Mouse (Mus musculus) NIH3T3 (cell line): ENCODE measurements around the gene Sipa1l2.

ENCODE experiments used
- DNase-seq: peaks from one replicate; pipeline ENCODE4 v3.0.0-alpha.2; 2012; ENCODE audit warnings: low read depth

The Sipa1l2 gene

GRCm38 (mm10) chr8:125462901-125463300 lies 106.7 kb downstream of the Sipa1l2 start:
- no peak for DNase-seq

GRCm38 (mm10) chr8:125461504-125461903 lies 108.1 kb downstream of the Sipa1l2 start:
- no peak for DNase-seq

- no peak for DNase-seq
Observed at GRCm38 (mm10) chr8:125460602-125461001, 109.0 kb downstream of the Sipa1l2 start.

GRCm38 (mm10) chr8:125449048-125449447 lies 120.6 kb downstream of the Sipa1l2 start:
- DNase-seq = no peak

- no peak for DNase-seq
Observed at GRCm38 (mm10) chr8:125447543-125447942, 122.1 kb downstream of the Sipa1l2 start.

- no peak for DNase-seq
Observed at GRCm38 (mm10) chr8:125446236-125446635, 123.4 kb downstream of the Sipa1l2 start.

GRCm38 (mm10) chr8:125445225-125445609 lies 124.4 kb downstream of the Sipa1l2 start:
- DNase-seq = peak; percentile 14

GRCm38 (mm10) chr8:125444457-125445224 lies 125.0 kb downstream of the Sipa1l2 start:
- DNase-seq = no peak

GRCm38 (mm10) chr8:125435320-125436100 lies 134.1 kb downstream of the Sipa1l2 start:
- DNase-seq = no peak

- no peak for DNase-seq
Observed at GRCm38 (mm10) chr8:125434151-125434550, 135.5 kb downstream of the Sipa1l2 start.

- peak; percentile 68 for DNase-seq
Observed at GRCm38 (mm10) chr8:125431321-125431720, 138.3 kb downstream of the Sipa1l2 start.

- DNase-seq = no peak
Observed at GRCm38 (mm10) chr8:125430796-125431195, 138.8 kb downstream of the Sipa1l2 start.

GRCm38 (mm10) chr8:125428979-125429690 lies 140.5 kb downstream of the Sipa1l2 start:
- no peak for DNase-seq

- no peak for DNase-seq
Observed at GRCm38 (mm10) chr8:125423861-125424260, 145.7 kb downstream of the Sipa1l2 start.

GRCm38 (mm10) chr8:125419202-125419830 lies 150.3 kb downstream of the Sipa1l2 start:
- no peak for DNase-seq

- peak; percentile 88 for DNase-seq
Observed at GRCm38 (mm10) chr8:125416146-125416545, 153.5 kb downstream of the Sipa1l2 start.

GRCm38 (mm10) chr8:125414651-125415050 lies 155.0 kb downstream of the Sipa1l2 start:
- no peak for DNase-seq

GRCm38 (mm10) chr8:125413001-125413909 lies 156.4 kb downstream of the Sipa1l2 start:
- no peak for DNase-seq

GRCm38 (mm10) chr8:125410646-125411045 lies 159.0 kb downstream of the Sipa1l2 start:
- DNase-seq = no peak

- no peak for DNase-seq
Observed at GRCm38 (mm10) chr8:125407672-125408071, 161.9 kb downstream of the Sipa1l2 start.

- DNase-seq = no peak
Observed at GRCm38 (mm10) chr8:125406453-125406852, 163.2 kb downstream of the Sipa1l2 start.
